Comparison of ENCODE assay signal across 7 mouse cellular contexts in genomic region chr2:167597492-167598186, GRCm38 (mm10). TPM values are rescaled to one million over a fixed set of nuclear protein-coding genes. Genes with fewer than 3 reads are reported as not detected.
DNase-seq lines count a peak whose midpoint lies in the region; TF ChIP-seq lines count a peak whose summit lies in the region.

No protein-coding gene starts in this region.

- peaks cover 2% of the 10 kb centered on the region; the same call in 1 of the 2 replicates for H3K27me3 ChIP-seq in testis, adult 2 months (ENCODE audit: control insufficient read depth, insufficient read depth, low read length)

- no peaks in the 10 kb centered on the region for H3K36me3 ChIP-seq in testis, adult 2 months (ENCODE audit: control insufficient read depth, insufficient read depth, low read length)

- TF ChIP-seq POLR2A in testis, adult 2 months (IDR thresholded peaks at IDR 0.05; ENCODE audit: control insufficient read depth, low read depth, low read length): no peak

- DNase-seq in testis, postnatal 14 days (ENCODE audit: low spot score): no peak
- DNase-seq in gastrocnemius, postnatal 4 days (ENCODE audit: low spot score in 2 of 2): peak; percentile 66 to 78
- DNase-seq in kidney, postnatal 14 days: peak; percentile 74
- DNase-seq in neural tube, embryonic 10.5 days (ENCODE audit: extremely low spot score, low spot score): peak; percentile 79
- DNase-seq in thymus, postnatal 36 days: no peak
- DNase-seq in layer of hippocampus, adult 18-20 months (ENCODE audit: low spot score in 2 of 2): no peak

- H3K27ac ChIP-seq in testis, adult 2 months (ENCODE audit: control insufficient read depth, insufficient read depth, low read depth, low read length): peak overlapping the region; percentile 24; the same call in 1 of the 2 replicates

- no peak for TF ChIP-seq CTCF in testis, adult 2 months (IDR thresholded peaks at IDR 0.05; ENCODE audit: control insufficient read depth, insufficient read depth, insufficient replicate concordance, low read depth, low read length)

- peaks cover 14% of the 10 kb centered on the region for H3K4me1 ChIP-seq in testis, adult 2 months (ENCODE audit: control insufficient read depth, insufficient read depth, low read length)

- peak overlapping the region; percentile 37 for H3K4me3 ChIP-seq in testis, adult 2 months (ENCODE audit: control insufficient read depth, low read depth, low read length)

RNA-seq across cellular contexts. Expression of gene Ube2v1, which starts 34.3 kb away (rescaled TPM):
- 17.9 and 21.6 TPM in 2 replicates for polyA plus RNA-seq in testis, adult 2 months (2012; rRNA removed)
- total RNA-seq in gastrocnemius, postnatal 4 days (2021): 100 to 1,000 TPM; 183 to 193 TPM
- 100 to 1,000 TPM; 235 to 247 TPM for total RNA-seq in layer of hippocampus, adult 18-20 months (2021)

RNA-seq across cellular contexts. Expression of gene Snai1, which starts 59.6 kb away (rescaled TPM):
- polyA plus RNA-seq in testis, adult 2 months (2012; rRNA removed): 7.9 TPM in 2 replicates
- total RNA-seq in gastrocnemius, postnatal 4 days (2021): 1 to 10 TPM; 6.3 to 7.0 TPM
- under 1 TPM; 0.32 to 0.53 TPM for total RNA-seq in layer of hippocampus, adult 18-20 months (2021)

Comparison
In these comparisons a context has a peak if more than half of its experiments do, and no peak if none do; other contexts are left out.
1. DNase-seq: peak in gastrocnemius, postnatal 4 days (2 of 2), kidney, postnatal 14 days (single experiment) and neural tube, embryonic 10.5 days (single experiment); none in testis, postnatal 14 days (single experiment), thymus, postnatal 36 days (0 of 2) and layer of hippocampus, adult 18-20 months (0 of 2).
2. RNA of gene Snai1, which starts 59.6 kb away (total RNA-seq): 6.3 to 7.0 TPM in gastrocnemius, postnatal 4 days; 0.32 to 0.53 TPM in layer of hippocampus, adult 18-20 months; every median in the first group is over 4 times any median in the second.